9 mouse cellular contexts compared by ENCODE assay signal in the genomic region with DNA sequence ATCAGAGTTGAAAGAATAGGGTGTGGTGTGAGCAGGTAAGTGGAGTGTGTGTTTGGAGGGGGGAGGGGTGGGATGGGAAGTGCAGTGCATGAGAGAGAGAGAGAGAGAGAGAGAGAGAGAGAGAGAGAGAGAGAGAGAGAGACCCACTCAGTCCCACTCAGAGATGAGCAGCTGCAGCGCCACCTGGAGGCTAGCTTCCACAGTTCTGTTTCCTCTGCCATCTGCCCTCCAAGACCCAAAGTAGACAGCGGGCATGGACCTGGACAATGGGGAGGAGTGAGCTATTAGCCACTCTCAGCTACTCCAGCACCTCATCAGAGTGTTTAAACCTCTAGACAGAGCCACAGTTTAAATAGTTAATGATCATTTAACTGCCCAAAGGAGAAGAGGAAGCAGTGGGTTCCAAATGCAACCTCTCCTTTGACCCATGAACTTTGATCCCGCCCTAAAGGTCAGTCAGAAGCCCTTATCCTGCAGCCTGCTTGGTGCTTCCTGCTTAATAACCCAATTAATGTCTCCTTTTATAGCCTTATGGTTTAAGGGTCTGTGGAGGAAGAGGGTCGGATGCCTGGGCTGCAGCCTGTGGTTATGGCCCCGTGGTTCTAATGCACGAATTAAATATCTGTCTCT.
DNase-seq lines count a peak whose midpoint lies in the region; ATAC-seq and TF ChIP-seq lines count a peak whose summit lies in the region.
"Had no signal": no experiment of that assay in that cellular context is flagged by ENCODE, and none has a peak within 500 bp of the region (broad histone marks: within the 10 kb centered on the region; RNA-seq: fewer than 3 reads in every experiment).

No protein-coding gene starts in this region.

- no peak overlapping the region for H3K9ac ChIP-seq in forebrain, embryonic 11.5 days (ENCODE audit: low read length)
- no peak overlapping the region for H3K9ac ChIP-seq in forebrain, embryonic 16.5 days (replicated peaks; ENCODE audit: low read depth, low read length)
- H3K9ac ChIP-seq in lung, embryonic 14.5 days = no peak overlapping the region

- 58% methylated on average over 6 of the region's 6 CpGs for WGBS in forebrain, embryonic 11.5 days
- 63% methylated on average over 6 of the region's 6 CpGs for WGBS in forebrain, embryonic 16.5 days
- 56% methylated on average over 6 of the region's 6 CpGs for WGBS in lung, embryonic 14.5 days

- no peak overlapping the region for H3K4me2 ChIP-seq in forebrain, embryonic 11.5 days (ENCODE audit: low read depth, low read length, severe bottlenecking)
- no peak overlapping the region for H3K4me2 ChIP-seq in forebrain, embryonic 16.5 days (ENCODE audit: low read length)
- no peak overlapping the region for H3K4me2 ChIP-seq in lung, embryonic 14.5 days

- no peaks in the 10 kb centered on the region for H3K9me3 ChIP-seq in forebrain, embryonic 11.5 days (ENCODE audit: control insufficient read depth, low read length)
- H3K9me3 ChIP-seq in forebrain, embryonic 16.5 days (ENCODE audit: control insufficient read depth, low read length) = no peaks in the 10 kb centered on the region
- H3K9me3 ChIP-seq in lung, embryonic 14.5 days (ENCODE audit: low read depth, low read length) = no peaks in the 10 kb centered on the region

- no peak for ATAC-seq in forebrain, embryonic 11.5 days (replicated peaks; ENCODE audit: low FRiP score)
- no peak for ATAC-seq in forebrain, embryonic 16.5 days
- ATAC-seq in lung, embryonic 14.5 days (ENCODE audit: insufficient read depth) = no peak; the same call in 1 of the 2 replicates
- no peak for ATAC-seq in monocyte, adult 5-6 weeks (replicated peaks; ENCODE audit: insufficient number of reproducible peaks, low FRiP score, low TSS enrichment, poor library complexity, severe bottlenecking)

- DNase-seq in forebrain, embryonic 11.5 days (ENCODE audit: low spot score) = peak; percentile 54
- peak; percentile 14 to 34 for DNase-seq in B cell, adult 2 months
- peak; percentile 74 for DNase-seq in embryo, embryonic 11 days
- peak; percentile 33 for DNase-seq in lung, embryonic 14.5 days
- no peak for DNase-seq in cerebellum, adult 9-10 months
- DNase-seq in frontal cortex, postnatal 14 days (ENCODE audit: low spot score in 2 of 2) = no peak

- H3K4me1 ChIP-seq in forebrain, embryonic 11.5 days (replicated peaks; ENCODE audit: control insufficient read depth, insufficient read depth, low read length) = peaks cover 4% of the 10 kb centered on the region
- no peaks in the 10 kb centered on the region for H3K4me1 ChIP-seq in forebrain, embryonic 16.5 days (replicated peaks; ENCODE audit: control insufficient read depth, insufficient read depth, low read length)
- no peaks in the 10 kb centered on the region for H3K4me1 ChIP-seq in lung, embryonic 14.5 days (ENCODE audit: insufficient read depth)

- no peaks in the 10 kb centered on the region for H3K36me3 ChIP-seq in forebrain, embryonic 11.5 days (ENCODE audit: control insufficient read depth, insufficient read depth, low read length)
- H3K36me3 ChIP-seq in forebrain, embryonic 16.5 days (ENCODE audit: control insufficient read depth, insufficient read depth) = no peaks in the 10 kb centered on the region
- H3K36me3 ChIP-seq in lung, embryonic 14.5 days (ENCODE audit: insufficient read depth) = no peaks in the 10 kb centered on the region

- peaks cover 58% of the 10 kb centered on the region for H3K27me3 ChIP-seq in forebrain, embryonic 11.5 days (ENCODE audit: control insufficient read depth, insufficient read depth, low read length)
- peaks cover 59% of the 10 kb centered on the region for H3K27me3 ChIP-seq in forebrain, embryonic 16.5 days (replicated peaks; ENCODE audit: control insufficient read depth, insufficient read depth, low read length)
- H3K27me3 ChIP-seq in lung, embryonic 14.5 days (ENCODE audit: insufficient read depth, low read length) = no peaks in the 10 kb centered on the region

- peak; percentile 46 for TF ChIP-seq CTCF in lung, embryonic 14.5 days (IDR thresholded peaks at IDR 0.05; ENCODE audit: low read depth)

- no peak overlapping the region for H3K27ac ChIP-seq in forebrain, embryonic 11.5 days (ENCODE audit: low read depth, low read length)
- no peak overlapping the region for H3K27ac ChIP-seq in forebrain, embryonic 16.5 days (ENCODE audit: low read length)
- H3K27ac ChIP-seq in lung, embryonic 14.5 days (ENCODE audit: low read depth) = no peak overlapping the region
- H3K27ac ChIP-seq: macrophage had no signal

- no peak overlapping the region for H3K4me3 ChIP-seq in forebrain, embryonic 11.5 days (ENCODE audit: low read depth, low read length)
- no peak overlapping the region for H3K4me3 ChIP-seq in forebrain, embryonic 16.5 days (replicated peaks; ENCODE audit: low read length)
- H3K4me3 ChIP-seq in lung, embryonic 14.5 days (ENCODE audit: low read depth, low read length) = no peak overlapping the region

Comparison
In these comparisons a context has a peak if more than half of its experiments do, and no peak if none do; other contexts are left out.
1. DNase-seq: peak in forebrain, embryonic 11.5 days (single experiment), B cell, adult 2 months (2 of 2), embryo, embryonic 11 days (single experiment) and lung, embryonic 14.5 days (single experiment); none in cerebellum, adult 9-10 months (single experiment) and frontal cortex, postnatal 14 days (0 of 2).